In the genomic region with DNA sequence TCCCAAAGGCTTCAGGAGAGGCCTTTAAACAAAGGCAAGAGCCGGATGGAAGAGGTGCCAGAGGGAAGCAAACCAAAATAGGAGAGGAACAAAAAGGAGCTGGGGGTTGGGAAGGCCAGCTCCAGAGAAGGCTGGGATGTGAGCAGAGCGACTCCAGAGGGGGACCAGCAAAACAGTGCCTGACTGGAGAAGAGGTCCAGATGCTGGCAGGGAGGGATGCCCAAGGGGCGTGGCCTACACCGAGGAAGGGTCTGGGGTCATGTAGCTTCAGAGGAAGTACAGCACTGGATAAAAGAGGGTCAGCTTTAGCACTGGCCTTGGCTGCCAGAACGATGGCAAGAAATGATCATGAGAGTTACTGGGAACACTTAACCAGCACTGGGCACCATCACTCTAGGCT, we compare ENCODE assay signal across 8 mouse cellular contexts. TPM values are rescaled to one million over a fixed set of nuclear protein-coding genes. Genes with fewer than 3 reads are reported as not detected.
DNase-seq lines count a peak whose midpoint lies in the region; ATAC-seq and TF ChIP-seq lines count a peak whose summit lies in the region.

No protein-coding gene starts in this region.

- no peaks in the 10 kb centered on the region for H3K9me3 ChIP-seq in liver, embryonic 12.5 days (replicated peaks)
- H3K9me3 ChIP-seq in liver, embryonic 11.5 days (ENCODE audit: control insufficient read depth, low read length) = no peaks in the 10 kb centered on the region
- H3K9me3 ChIP-seq in hindbrain, embryonic 13.5 days = no peaks in the 10 kb centered on the region

- H3K4me1 ChIP-seq in cerebellum, adult 2 months (ENCODE audit: control insufficient read depth, insufficient read depth, low read length) = peaks cover 7% of the 10 kb centered on the region; the same call in 1 of the 2 replicates
- H3K4me1 ChIP-seq in liver, embryonic 12.5 days = peaks cover 34% of the 10 kb centered on the region
- peaks cover 13% of the 10 kb centered on the region for H3K4me1 ChIP-seq in liver, embryonic 11.5 days (replicated peaks; ENCODE audit: control insufficient read depth, insufficient read depth, low read length)
- peaks cover 46% of the 10 kb centered on the region for H3K4me1 ChIP-seq in hindbrain, embryonic 13.5 days (replicated peaks)

- no peak overlapping the region for H3K4me3 ChIP-seq in cerebellum, adult 2 months (replicated peaks; ENCODE audit: insufficient read depth, low read depth, low read length)
- no peak overlapping the region for H3K4me3 ChIP-seq in liver, embryonic 12.5 days
- H3K4me3 ChIP-seq in liver, embryonic 11.5 days (ENCODE audit: low read depth, low read length) = no peak overlapping the region
- H3K4me3 ChIP-seq in hindbrain, embryonic 13.5 days = no peak overlapping the region

- H3K9ac ChIP-seq in liver, embryonic 12.5 days = no peak overlapping the region
- no peak overlapping the region for H3K9ac ChIP-seq in liver, embryonic 11.5 days (ENCODE audit: low read depth, low read length)
- 0 out of 2 replicates have a peak overlapping the region, but pooled peaks have one; percentile 14 for H3K9ac ChIP-seq in hindbrain, embryonic 13.5 days

- DNase-seq in cerebellum, postnatal 25 days = peak; percentile 5 to 6
- DNase-seq in cerebellum, adult 2 months = no peak
- DNase-seq in liver, embryonic 11.5 days (ENCODE audit: low spot score) = no peak
- DNase-seq in lung, postnatal 4 days = peak; percentile 70 to 90
- no peak for DNase-seq in cerebellum, postnatal 10 days

- ATAC-seq in liver, embryonic 12.5 days = no peak
- no peak for ATAC-seq in liver, embryonic 11.5 days (replicated peaks; ENCODE audit: low FRiP score)
- ATAC-seq in hindbrain, embryonic 13.5 days (ENCODE audit: low FRiP score) = no peak
- no peak for ATAC-seq in cerebellum, adult (ENCODE audit: insufficient number of reproducible peaks, low FRiP score, low TSS enrichment)

- H3K36me3 ChIP-seq in liver, embryonic 12.5 days = no peaks in the 10 kb centered on the region
- H3K36me3 ChIP-seq in liver, embryonic 11.5 days (ENCODE audit: control insufficient read depth, insufficient read depth, low read length) = no peaks in the 10 kb centered on the region
- no peaks in the 10 kb centered on the region for H3K36me3 ChIP-seq in hindbrain, embryonic 13.5 days

- TF ChIP-seq CTCF in cerebellum, adult 2 months (IDR thresholded peaks at IDR 0.05; ENCODE audit: borderline replicate concordance, insufficient read depth, low read depth, low read length) = no peak

- H3K27me3 ChIP-seq in cerebellum, adult 2 months (ENCODE audit: control insufficient read depth, insufficient read depth, low read length) = no peaks in the 10 kb centered on the region
- peaks cover 70% of the 10 kb centered on the region for H3K27me3 ChIP-seq in liver, embryonic 12.5 days (replicated peaks)
- peaks cover 7% of the 10 kb centered on the region for H3K27me3 ChIP-seq in liver, embryonic 11.5 days (replicated peaks; ENCODE audit: control insufficient read depth, insufficient read depth, low read length)
- H3K27me3 ChIP-seq in hindbrain, embryonic 13.5 days = peaks cover 75% of the 10 kb centered on the region

- no peak for TF ChIP-seq POLR2A in cerebellum, adult 2 months (IDR thresholded peaks at IDR 0.05; ENCODE audit: borderline replicate concordance, insufficient read depth, low read length)

- H3K27ac ChIP-seq in cerebellum, adult 2 months (ENCODE audit: insufficient read depth, low read length) = no peak overlapping the region
- 0 out of 2 replicates have a peak overlapping the region, but pooled peaks have one; percentile 2 for H3K27ac ChIP-seq in liver, embryonic 12.5 days
- H3K27ac ChIP-seq in liver, embryonic 11.5 days (ENCODE audit: low read depth, low read length) = no peak overlapping the region
- no peak overlapping the region for H3K27ac ChIP-seq in hindbrain, embryonic 13.5 days

- WGBS in cerebellum, adult 2 months = 53% methylated on average over 5 of the region's 5 CpGs
- WGBS in liver, embryonic 12.5 days (ENCODE audit: insufficient replicate concordance) = 36% methylated on average over 5 of the region's 5 CpGs
- 47% methylated on average over 5 of the region's 5 CpGs for WGBS in liver, embryonic 11.5 days
- WGBS in hindbrain, embryonic 13.5 days = 29% methylated on average over 5 of the region's 5 CpGs

- no peak overlapping the region for H3K4me2 ChIP-seq in liver, embryonic 12.5 days
- H3K4me2 ChIP-seq in liver, embryonic 11.5 days = no peak overlapping the region
- H3K4me2 ChIP-seq in hindbrain, embryonic 13.5 days = no peak overlapping the region

RNA-seq across cellular contexts. Expression of a gene that starts 8.4 kb away (rescaled TPM):
- 53.4 and 59.5 TPM in 2 replicates for polyA plus RNA-seq in cerebellum, adult 2 months (2012; rRNA removed)
- 0.55 and 0.56 TPM in 2 replicates for polyA plus RNA-seq in liver, embryonic 12.5 days (2016; fragmentation: Nextera tagmentation; extraction: Ambion mirVana)
- polyA plus RNA-seq in liver, embryonic 11.5 days (2014; fragmentation: Nextera tagmentation; extraction: Ambion mirVana) = 0.77 and 0.82 TPM in 2 replicates
- polyA plus RNA-seq in hindbrain, embryonic 13.5 days (2015; fragmentation: Nextera tagmentation; extraction: Ambion mirVana) = 6.1 and 6.3 TPM in 2 replicates

RNA-seq across cellular contexts. Expression of a gene that starts 55.8 kb away (rescaled TPM):
- polyA plus RNA-seq in cerebellum, adult 2 months (2012; rRNA removed) = 35.0 and 43.1 TPM in 2 replicates
- 6.6 TPM in 2 replicates for polyA plus RNA-seq in liver, embryonic 12.5 days (2016; fragmentation: Nextera tagmentation; extraction: Ambion mirVana)
- 23.8 and 24.1 TPM in 2 replicates for polyA plus RNA-seq in liver, embryonic 11.5 days (2014; fragmentation: Nextera tagmentation; extraction: Ambion mirVana)
- polyA plus RNA-seq in hindbrain, embryonic 13.5 days (2015; fragmentation: Nextera tagmentation; extraction: Ambion mirVana) = 0.44 and 0.50 TPM in 2 replicates

Comparison
In these comparisons a context has a peak if more than half of its experiments do, and no peak if none do; other contexts are left out.
1. DNase-seq: peak in cerebellum, postnatal 25 days (2 of 2) and lung, postnatal 4 days (2 of 2); none in cerebellum, adult 2 months (0 of 2), liver, embryonic 11.5 days (single experiment) and cerebellum, postnatal 10 days (0 of 2).